Mouse (Mus musculus): ENCODE results near the gene Taldo1. TPM values are rescaled to one million over a fixed set of nuclear protein-coding genes. Genes with fewer than 3 reads are reported as not detected.

Gene Taldo1
- polyA plus RNA-seq (2017; shearing (Covaris generic)) = 215 TPM

DNA sequence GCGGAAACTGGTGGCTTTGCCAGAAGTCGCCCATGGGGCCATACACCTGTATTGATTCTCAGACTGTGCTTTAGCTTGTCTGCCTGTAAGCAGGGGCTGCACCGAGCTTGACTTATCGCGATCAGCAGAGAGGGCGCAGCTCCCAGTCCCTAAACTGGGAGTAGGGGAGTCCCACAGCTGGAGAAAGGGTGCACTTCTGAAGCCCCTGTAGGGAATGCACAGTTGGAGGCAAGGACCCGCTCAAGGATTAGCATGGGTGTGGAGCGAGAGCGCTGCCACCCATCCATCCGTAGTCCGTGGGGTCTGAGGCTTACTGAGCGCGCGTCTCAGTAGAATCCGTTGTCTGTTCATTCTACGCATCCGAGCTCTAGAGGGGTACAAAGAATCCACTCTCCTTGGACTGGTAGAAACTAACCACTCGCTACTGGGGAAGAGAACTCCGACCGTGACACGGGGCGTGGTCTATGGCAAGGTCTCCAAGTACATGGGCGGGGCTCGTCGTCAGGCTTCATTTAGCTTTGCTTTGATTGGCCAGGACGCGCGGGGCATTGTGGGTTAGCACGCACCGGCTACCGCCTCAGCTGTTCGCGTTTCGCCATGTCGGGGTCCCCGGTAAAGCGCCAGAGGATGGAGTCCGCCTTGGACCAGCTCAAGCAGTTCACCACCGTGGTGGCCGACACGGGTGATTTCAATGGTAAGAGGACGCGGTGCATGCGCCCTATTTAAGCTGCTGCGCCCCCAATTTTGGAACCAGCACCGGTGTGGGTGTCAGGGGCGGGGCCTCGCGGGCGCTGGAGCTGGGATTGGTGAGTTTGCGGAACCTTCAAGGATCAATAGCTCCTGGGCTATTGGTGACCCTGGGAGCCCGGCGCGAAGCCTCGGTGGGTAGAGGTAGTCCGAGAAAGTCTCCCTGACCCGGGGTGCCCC is at the start of gene Taldo1:
Gene Taldo1 (plus strand): TSS at position 575 of the 927 bp plus-strand sequence.

DNA sequence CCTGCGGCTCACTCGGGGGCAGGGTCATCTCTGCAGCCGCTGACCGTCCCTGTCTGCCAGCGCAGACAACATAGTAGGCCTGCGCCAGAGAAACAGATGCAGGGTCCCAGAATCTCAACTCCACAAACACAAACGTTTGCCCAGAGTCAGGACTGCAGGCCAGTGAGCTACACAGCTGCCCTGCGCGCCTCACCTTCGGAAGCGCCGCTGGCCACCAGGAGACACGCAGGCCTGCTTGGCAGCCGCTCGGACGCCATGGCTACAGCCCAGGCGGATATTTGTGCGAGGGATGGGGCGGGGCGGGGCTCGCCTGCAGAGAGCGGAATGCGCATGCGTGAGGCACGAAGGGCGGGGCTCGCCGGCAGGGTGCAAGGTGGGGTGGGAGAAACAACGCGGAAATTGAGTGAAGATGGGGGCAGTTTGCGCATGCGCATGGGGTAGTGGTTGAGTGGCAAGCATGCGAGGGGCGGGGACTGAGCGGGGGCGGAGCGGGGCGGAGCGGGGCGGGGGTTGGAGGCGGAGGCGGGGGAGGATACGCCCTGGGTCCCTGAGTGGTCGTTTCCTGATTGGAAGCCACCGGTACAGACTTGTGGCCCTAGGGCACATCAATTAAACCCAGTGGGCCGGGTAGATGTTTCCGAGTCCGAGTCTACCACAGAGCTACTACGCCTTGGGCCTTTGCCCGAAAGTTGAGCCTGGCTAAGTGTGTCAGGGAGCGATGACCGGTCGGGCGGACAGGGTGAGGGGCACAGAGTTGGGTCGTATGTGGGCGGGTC is 22.0 kb downstream of the Taldo1 start, which contains the start of gene Gatd1:
Gene Gatd1 (minus strand): TSS at position 328 of the 776 bp plus-strand sequence.

DNA sequence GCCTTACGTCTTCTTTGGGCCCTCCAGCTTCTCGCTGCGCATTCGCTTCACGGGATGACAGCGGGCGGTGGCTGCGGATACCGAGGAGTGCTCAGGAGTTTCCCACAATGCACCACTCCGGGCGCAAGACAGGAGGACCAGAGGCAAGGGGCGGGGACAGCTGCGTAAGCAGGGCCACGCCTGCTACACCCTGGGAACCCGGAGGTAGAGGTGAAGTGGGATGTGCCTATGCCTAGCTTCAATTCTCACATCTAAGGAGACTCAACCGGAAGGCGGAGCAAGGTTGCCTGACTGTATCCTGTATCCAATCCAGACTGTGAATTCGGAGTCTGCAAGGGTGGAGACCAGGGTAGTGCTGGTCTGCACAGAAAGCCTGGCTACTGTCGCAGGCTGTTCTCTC is 37.3 kb downstream of the Taldo1 start, which contains the start of gene Cend1:
Gene Cend1 (minus strand): TSS at position 182 of the 400 bp plus-strand sequence.

DNA sequence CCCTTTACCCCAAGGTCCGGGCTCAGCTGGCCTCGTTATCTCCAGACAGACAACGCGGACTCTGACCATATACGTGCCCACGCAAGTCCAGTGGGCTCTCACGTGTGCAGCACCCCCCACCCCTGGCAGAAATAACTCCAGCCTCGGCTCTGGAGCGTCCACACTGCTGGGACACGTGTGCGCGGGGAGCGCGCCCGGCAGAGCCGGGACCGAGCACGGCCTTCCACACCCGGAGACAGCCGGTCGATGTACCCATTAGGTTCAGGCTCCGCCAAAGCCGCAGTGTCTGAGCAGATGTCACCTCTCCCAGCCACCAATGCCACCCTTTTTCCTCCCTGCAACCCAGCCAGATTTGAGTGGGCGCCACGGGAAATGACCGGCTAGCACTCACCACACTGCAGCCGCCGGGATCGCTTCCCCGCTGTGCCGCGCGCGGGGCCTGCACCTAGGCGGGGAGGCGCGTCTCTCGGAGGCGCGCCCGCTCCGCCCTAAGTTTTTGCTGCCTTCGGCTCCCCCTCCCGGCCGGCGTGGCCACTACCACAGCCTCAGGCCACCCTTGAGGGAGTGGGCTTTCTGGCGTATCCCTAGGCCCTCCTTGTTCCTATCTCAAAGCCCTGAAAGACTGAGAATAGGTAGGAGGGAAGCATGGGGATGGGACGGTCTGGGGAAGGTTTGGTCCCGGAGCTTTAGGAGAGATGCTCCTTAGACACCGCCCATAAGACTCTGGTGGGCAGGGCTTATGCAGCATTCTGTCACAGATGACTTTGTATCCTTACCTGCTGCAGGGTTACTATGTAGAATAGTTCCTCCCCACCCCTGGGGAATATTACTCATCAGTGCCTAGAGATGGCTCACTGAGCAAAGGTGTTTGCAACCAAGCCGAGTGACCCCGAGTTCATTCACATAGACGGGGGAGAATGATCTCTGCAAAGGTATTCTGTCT is 45.5 kb downstream of the Taldo1 start, which contains the start of gene Slc25a22:
Gene Slc25a22 (minus strand): TSS at position 715 of the 943 bp plus-strand sequence.

DNA sequence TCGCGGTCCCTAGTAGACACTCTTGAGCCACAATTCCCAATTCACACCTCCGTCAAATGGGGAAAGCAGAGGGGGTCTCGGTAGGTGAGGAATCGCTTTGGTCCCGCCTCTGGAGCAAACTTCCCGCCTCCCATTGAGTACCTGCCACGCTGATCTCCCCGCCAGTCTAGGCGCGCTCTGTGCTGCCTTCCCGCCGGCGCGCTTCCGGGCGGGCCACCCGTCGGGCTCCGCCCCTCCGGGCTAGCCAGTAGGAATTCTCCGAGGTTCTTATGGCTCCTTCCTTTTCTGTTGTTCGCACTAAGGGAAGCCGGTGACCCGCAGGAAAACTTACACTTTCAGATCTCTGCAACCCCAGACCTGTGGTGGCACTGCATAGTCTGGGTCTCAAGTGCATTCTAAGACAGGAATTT is 51.8 kb downstream of the Taldo1 start, which contains the start of gene Pidd1:
Gene Pidd1 (minus strand): TSS at position 198 of the 410 bp plus-strand sequence.

DNA sequence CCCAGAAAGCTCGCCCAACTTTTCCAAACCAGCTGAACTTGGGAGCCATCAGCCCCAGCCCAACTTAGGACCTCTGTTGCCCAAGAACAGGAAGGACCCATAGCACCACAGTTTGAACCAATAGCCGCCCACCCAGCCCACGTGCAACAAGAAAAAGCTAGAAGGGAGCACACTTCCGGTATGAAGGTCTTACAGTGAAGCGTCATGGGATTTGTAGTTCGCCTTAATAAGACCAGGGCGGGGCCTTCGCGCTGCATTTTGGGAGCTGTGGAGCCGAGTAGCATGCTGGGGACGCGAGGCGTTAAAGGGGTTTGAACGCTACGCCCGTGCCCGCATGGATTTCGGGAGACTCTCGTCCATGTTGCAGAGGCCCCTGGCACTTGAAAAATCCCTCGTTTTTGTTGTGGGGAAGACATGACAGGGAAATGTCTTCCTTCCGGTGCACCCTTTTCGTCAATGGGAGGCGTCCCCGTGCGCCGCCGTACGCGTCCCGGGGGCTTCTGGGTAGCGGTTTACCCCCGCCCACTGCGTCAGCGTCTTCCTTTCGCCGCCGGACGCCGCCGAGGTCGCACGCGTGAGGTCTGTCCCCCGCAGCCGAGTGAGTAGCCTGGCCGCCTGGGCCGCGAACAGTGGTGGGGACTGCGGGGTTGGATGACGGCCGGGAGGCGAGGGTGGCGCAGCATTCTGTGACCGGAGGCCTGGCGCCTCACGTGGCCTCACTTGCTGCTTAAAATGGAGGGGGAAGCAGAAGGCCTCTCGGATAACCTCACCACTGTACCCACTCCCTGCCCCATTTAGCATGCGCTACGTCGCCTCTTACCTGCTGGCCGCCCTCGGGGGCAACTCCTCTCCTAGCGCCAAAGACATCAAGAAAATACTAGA is 55.4 kb downstream of the Taldo1 start, which contains the start of gene Rplp2:
Gene Rplp2 (plus strand): TSS at position 261 of the 882 bp plus-strand sequence.

Other genes starting within 250 kb of the Taldo1 start
- gene Rnh1, start 219.3 kb upstream of the Taldo1 start, polyA plus RNA-seq (2017; shearing (Covaris generic)) = 49.7 TPM
- 25.1 TPM for gene Hras, start 198.2 kb upstream of the Taldo1 start, polyA plus RNA-seq (2017; shearing (Covaris generic))
- gene Lrrc56, start 198.0 kb upstream of the Taldo1 start, polyA plus RNA-seq (2017; shearing (Covaris generic)) = 2.3 TPM
- gene Lmntd2, start 178.1 kb upstream of the Taldo1 start, polyA plus RNA-seq (2017; shearing (Covaris generic)) = 6.6 TPM
- gene Rassf7, start 176.3 kb upstream of the Taldo1 start, polyA plus RNA-seq (2017; shearing (Covaris generic)) = 10.0 TPM
- 112 TPM for gene Phrf1, start 163.4 kb upstream of the Taldo1 start, polyA plus RNA-seq (2017; shearing (Covaris generic))
- 103 TPM for gene Irf7, start 125.7 kb upstream of the Taldo1 start, polyA plus RNA-seq (2017; shearing (Covaris generic))
- gene Cdhr5, start 115.4 kb upstream of the Taldo1 start, polyA plus RNA-seq (2017; shearing (Covaris generic)) = not detected
- gene Sct, start 113.1 kb upstream of the Taldo1 start, polyA plus RNA-seq (2017; shearing (Covaris generic)) = not detected
- not detected for gene Drd4, start 100.2 kb upstream of the Taldo1 start, polyA plus RNA-seq (2017; shearing (Covaris generic))
- gene Deaf1, start 64.5 kb upstream of the Taldo1 start, polyA plus RNA-seq (2017; shearing (Covaris generic)) = 75.5 TPM
- 29.6 TPM for gene Tmem80, start 64.5 kb upstream of the Taldo1 start, polyA plus RNA-seq (2017; shearing (Covaris generic))
- not detected for gene Eps8l2, start 53.3 kb upstream of the Taldo1 start, polyA plus RNA-seq (2017; shearing (Covaris generic))
- gene Gatd1, start 21.9 kb downstream of the Taldo1 start, polyA plus RNA-seq (2017; shearing (Covaris generic)) = 31.3 TPM
- not detected for gene Cend1, start 37.3 kb downstream of the Taldo1 start, polyA plus RNA-seq (2017; shearing (Covaris generic))
- 72.6 TPM for gene Slc25a22, start 45.7 kb downstream of the Taldo1 start, polyA plus RNA-seq (2017; shearing (Covaris generic))
- gene Pidd1, start 51.8 kb downstream of the Taldo1 start, polyA plus RNA-seq (2017; shearing (Covaris generic)) = 3.4 TPM
- gene Rplp2, start 55.2 kb downstream of the Taldo1 start, polyA plus RNA-seq (2017; shearing (Covaris generic)) = 2,296 TPM
- 132 TPM for gene Pnpla2, start 63.0 kb downstream of the Taldo1 start, polyA plus RNA-seq (2017; shearing (Covaris generic))
- 0.88 TPM for gene Cracr2b, start 68.9 kb downstream of the Taldo1 start, polyA plus RNA-seq (2017; shearing (Covaris generic))
- gene Cd151, start 75.2 kb downstream of the Taldo1 start, polyA plus RNA-seq (2017; shearing (Covaris generic)) = 5.6 TPM
- gene Polr2l, start 82.9 kb downstream of the Taldo1 start, polyA plus RNA-seq (2017; shearing (Covaris generic)) = 20.3 TPM
- gene Tspan4, start 83.0 kb downstream of the Taldo1 start, polyA plus RNA-seq (2017; shearing (Covaris generic)) = 1.1 TPM
- 12.1 TPM for gene Chid1, start 147.7 kb downstream of the Taldo1 start, polyA plus RNA-seq (2017; shearing (Covaris generic))
- gene Ap2a2, start 170.0 kb downstream of the Taldo1 start, polyA plus RNA-seq (2017; shearing (Covaris generic)) = 102 TPM